Mouse (Mus musculus) lung, postnatal 10 days (tissue): ENCODE results near the gene Vmn1r54.
A peak's percentile ranks its signal among the peaks of the same experiment; 100 is the strongest.
"Not testable (repeated sequence)": the region's sequence is repeated elsewhere in the genome, so short reads cannot be mapped to it uniquely, and the experiment has no call there.

Experiments
- DNase-seq: peaks from one replicate; pipeline ENCODE4 v3.0.0; 2021

Gene Vmn1r54

GRCm38 (mm10) chr6:90246000-90246399 is at the start of gene Vmn1r54:
TSS of gene Vmn1r54 (plus strand) at chr6:90246300.
- no peak for DNase-seq

- not testable (repeated sequence) for DNase-seq
Observed at GRCm38 (mm10) chr6:90202493-90202892, 43.6 kb upstream of the Vmn1r54 start, which contains the start of gene V1ra8. TSS of gene V1ra8 (plus strand) at chr6:90202793.

- DNase-seq: no peak
Observed at GRCm38 (mm10) chr6:90224338-90224737, 21.8 kb upstream of the Vmn1r54 start, which contains the start of gene Vmn1r53. TSS of gene Vmn1r53 (minus strand) at chr6:90224438.

- DNase-seq: not testable (repeated sequence)
Observed at GRCm38 (mm10) chr6:90232114-90232513, 14.0 kb upstream of the Vmn1r54 start.

GRCm38 (mm10) chr6:90232681-90233080 is 13.4 kb upstream of the Vmn1r54 start:
- DNase-seq: no peak

GRCm38 (mm10) chr6:90244019-90244418 is 2.1 kb upstream of the Vmn1r54 start:
- DNase-seq: no peak

- peak; percentile 16 for DNase-seq
Observed at GRCm38 (mm10) chr6:90288265-90288664, 42.2 kb downstream of the Vmn1r54 start.

- DNase-seq: no peak
Observed at GRCm38 (mm10) chr6:90300919-90301318, 54.8 kb downstream of the Vmn1r54 start, which contains the start of gene BC048671. TSS of gene BC048671 (plus strand) at chr6:90301219.

- DNase-seq: no peak
Observed at GRCm38 (mm10) chr6:90306315-90306975, 60.3 kb downstream of the Vmn1r54 start.

GRCm38 (mm10) chr6:90308839-90309778 is 63.0 kb downstream of the Vmn1r54 start:
- no peak for DNase-seq

GRCm38 (mm10) chr6:90315961-90316360 is 69.9 kb downstream of the Vmn1r54 start:
- DNase-seq: no peak

GRCm38 (mm10) chr6:90317510-90318258 is 71.6 kb downstream of the Vmn1r54 start:
- DNase-seq: no peak

- no peak for DNase-seq
Observed at GRCm38 (mm10) chr6:90319019-90319418, 72.9 kb downstream of the Vmn1r54 start.

- DNase-seq: no peak
Observed at GRCm38 (mm10) chr6:90319475-90320191, 73.5 kb downstream of the Vmn1r54 start.

GRCm38 (mm10) chr6:90320429-90320828 is 74.3 kb downstream of the Vmn1r54 start:
- no peak for DNase-seq
